Mouse (Mus musculus): ENCODE data around the gene Gbx2.

- TF ChIP-seq CTCF (IDR thresholded peaks at IDR 0.05; ENCODE audit: borderline replicate concordance, extremely low read depth, insufficient read depth, insufficient read length) (no peak), POLR2A (IDR thresholded peaks at IDR 0.05; ENCODE audit: borderline replicate concordance, extremely low read depth, insufficient read depth, insufficient read length, poor library complexity, severe bottlenecking) (no peak)
Observed at GRCm38 (mm10) chr1:89969714-89970110, 38.7 kb upstream of the Gbx2 start.
